Comparison of ENCODE assay signal across 12 mouse cellular contexts in the genomic region with DNA sequence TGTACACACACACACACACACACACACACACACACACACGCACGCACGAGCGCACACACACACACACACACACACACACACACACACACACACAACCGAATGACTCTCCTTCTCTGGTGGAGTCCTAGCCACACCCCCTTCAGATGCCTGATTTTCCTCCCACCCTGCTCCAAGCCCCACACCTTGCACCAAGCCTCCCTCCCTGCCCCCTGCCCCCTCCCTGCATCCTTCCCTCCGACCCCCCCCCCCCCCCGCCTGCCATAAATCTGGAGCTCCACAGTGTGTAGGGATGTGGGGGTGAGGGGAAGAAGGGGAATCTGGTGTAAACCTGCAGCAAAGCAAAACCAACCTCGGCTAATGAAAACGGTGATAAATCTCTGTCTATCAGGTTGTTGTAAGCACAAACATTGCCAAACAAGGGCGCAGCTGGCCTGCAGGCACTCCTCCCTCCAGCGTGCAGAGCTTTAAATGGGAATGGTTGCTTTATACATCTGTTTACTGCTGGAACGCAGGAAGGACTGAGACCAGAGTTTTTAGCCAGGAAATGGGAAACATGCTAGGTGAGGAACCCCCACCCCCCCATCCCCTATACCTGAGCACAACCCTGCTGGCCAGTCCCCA. TPM values are rescaled to one million over a fixed set of nuclear protein-coding genes. Genes with fewer than 3 reads are reported as not detected.
DNase-seq lines count a peak whose midpoint lies in the region; ATAC-seq and TF ChIP-seq lines count a peak whose summit lies in the region.
"Had no signal": no experiment of that assay in that cellular context is flagged by ENCODE, and none has a peak within 500 bp of the region (broad histone marks: within the 10 kb centered on the region; RNA-seq: fewer than 3 reads in every experiment).

No protein-coding gene starts in this region.

- DNase-seq in heart, adult 8-10 months (ENCODE audit: low spot score), result no peak
- DNase-seq in embryo, embryonic 10 days (ENCODE audit: low spot score), result peak; percentile 66
- no peak for DNase-seq in limb, embryonic 14.5 days (ENCODE audit: low spot score)
- no peak for DNase-seq in ovary, postnatal 10 days (ENCODE audit: low spot score)
- no peak for DNase-seq in retina, postnatal 1 day
- no peak for DNase-seq in cerebellum, postnatal 36 days
- DNase-seq: adrenal gland, postnatal 36 days; cerebellum, adult 11-12 months had no signal

- H3K27me3 ChIP-seq in heart, embryonic 12.5 days (replicated peaks), result no peaks in the 10 kb centered on the region
- no peaks in the 10 kb centered on the region for H3K27me3 ChIP-seq in intestine, embryonic 16.5 days (replicated peaks; ENCODE audit: control insufficient read depth, insufficient read depth, low read length)
- H3K27me3 ChIP-seq in limb, embryonic 14.5 days (ENCODE audit: control insufficient read depth, insufficient read depth, low read length), result no peaks in the 10 kb centered on the region
- H3K27me3 ChIP-seq: forebrain, embryonic 15.5 days had no signal

- H3K4me1 ChIP-seq in heart, embryonic 12.5 days (replicated peaks), result peaks cover 4% of the 10 kb centered on the region
- H3K4me1 ChIP-seq in intestine, embryonic 16.5 days (ENCODE audit: control insufficient read depth, insufficient read depth, low read length), result 0 out of 2 replicates have a peak, but pooled peaks cover 11% of the 10 kb centered on the region
- H3K4me1 ChIP-seq in limb, embryonic 14.5 days (ENCODE audit: control insufficient read depth, insufficient read depth, low read length), result peaks cover 7% of the 10 kb centered on the region
- H3K4me1 ChIP-seq: forebrain, embryonic 15.5 days had no signal

- no peak overlapping the region for H3K27ac ChIP-seq in heart, embryonic 12.5 days (ENCODE audit: poor library complexity, severe bottlenecking)
- H3K27ac ChIP-seq in intestine, embryonic 16.5 days (ENCODE audit: low read length), result peak overlapping the region; percentile 23
- 0 out of 2 replicates have a peak overlapping the region, but pooled peaks have one; percentile 33 for H3K27ac ChIP-seq in limb, embryonic 14.5 days (replicated peaks; ENCODE audit: low read depth, low read length)
- H3K27ac ChIP-seq: forebrain, embryonic 15.5 days had no signal

- 43% methylated on average over 9 of the region's 12 CpGs for WGBS in heart, embryonic 12.5 days
- WGBS in intestine, embryonic 16.5 days, result 22% methylated on average over 8 of the region's 12 CpGs
- 3% methylated on average over 5 of the region's 12 CpGs for WGBS in limb, embryonic 14.5 days

- no peak overlapping the region for H3K4me2 ChIP-seq in heart, embryonic 12.5 days
- no peak overlapping the region for H3K4me2 ChIP-seq in intestine, embryonic 16.5 days (ENCODE audit: low read depth, low read length)
- no peak overlapping the region for H3K4me2 ChIP-seq in limb, embryonic 14.5 days (replicated peaks; ENCODE audit: low read depth, low read length, severe bottlenecking)
- H3K4me2 ChIP-seq: forebrain, embryonic 15.5 days had no signal

- peaks cover 8% of the 10 kb centered on the region for H3K9me3 ChIP-seq in heart, embryonic 12.5 days (replicated peaks)
- H3K9me3 ChIP-seq in intestine, embryonic 16.5 days (ENCODE audit: control insufficient read depth, low read length), result no peaks in the 10 kb centered on the region
- H3K9me3 ChIP-seq in limb, embryonic 14.5 days (ENCODE audit: control insufficient read depth, low read length), result no peaks in the 10 kb centered on the region
- H3K9me3 ChIP-seq: forebrain, embryonic 15.5 days had no signal

- no peaks in the 10 kb centered on the region for H3K36me3 ChIP-seq in heart, embryonic 12.5 days
- H3K36me3 ChIP-seq in intestine, embryonic 16.5 days (ENCODE audit: control insufficient read depth, insufficient read depth, low read length), result no peaks in the 10 kb centered on the region
- H3K36me3 ChIP-seq in limb, embryonic 14.5 days (ENCODE audit: control insufficient read depth, insufficient read depth, low read length), result no peaks in the 10 kb centered on the region
- H3K36me3 ChIP-seq: forebrain, embryonic 15.5 days had no signal

- H3K4me3 ChIP-seq in heart, embryonic 12.5 days, result no peak overlapping the region
- H3K4me3 ChIP-seq in intestine, embryonic 16.5 days (ENCODE audit: low read length), result no peak overlapping the region
- no peak overlapping the region for H3K4me3 ChIP-seq in limb, embryonic 14.5 days (replicated peaks; ENCODE audit: low read length)
- H3K4me3 ChIP-seq: forebrain, embryonic 15.5 days had no signal

- no peak for ATAC-seq in heart, embryonic 12.5 days (ENCODE audit: insufficient number of reproducible peaks, low FRiP score)
- ATAC-seq in intestine, embryonic 16.5 days, result peak; percentile 36; the same call in 1 of the 2 replicates
- ATAC-seq in limb, embryonic 14.5 days (ENCODE audit: low FRiP score, low read depth), result peak; percentile 24; the same call in 1 of the 2 replicates
- ATAC-seq: forebrain, embryonic 15.5 days; midbrain, embryonic 16.5 days had no signal

- 0 out of 2 replicates have a peak overlapping the region, but pooled peaks have one; percentile 26 for H3K9ac ChIP-seq in heart, embryonic 12.5 days
- no peak overlapping the region for H3K9ac ChIP-seq in intestine, embryonic 16.5 days (ENCODE audit: low read depth, low read length)
- H3K9ac ChIP-seq in limb, embryonic 14.5 days (ENCODE audit: low read depth, low read length, severe bottlenecking), result peak overlapping the region; percentile 45; the same call in 1 of the 2 replicates
- H3K9ac ChIP-seq: forebrain, embryonic 15.5 days had no signal

- TF ChIP-seq POLR2A in limb, embryonic 14.5 days (IDR thresholded peaks at IDR 0.05; ENCODE audit: borderline replicate concordance, extremely low read depth, insufficient read depth, insufficient read length), result no peak

RNA-seq across cellular contexts. Expression of a gene that starts 41.5 kb away (rescaled TPM):
- 20.7 and 22.5 TPM in 2 replicates for polyA plus RNA-seq in heart, embryonic 12.5 days (2016; fragmentation: Nextera tagmentation; extraction: Ambion mirVana)
- total RNA-seq in heart, adult 8-10 months (2022), result 10 to 100 TPM; 10.2 to 12.7 (median 10.5) TPM
- 12.5 and 13.6 TPM in 2 replicates for polyA plus RNA-seq in intestine, embryonic 16.5 days (2015; fragmentation: Nextera tagmentation; extraction: Ambion mirVana)
- 104 and 165 TPM in 2 replicates for polyA plus RNA-seq in limb, embryonic 14.5 days (2012; rRNA removed)
- 38.6 and 46.0 TPM in 2 replicates for polyA plus RNA-seq in limb, embryonic 14.5 days (2014; fragmentation: Nextera tagmentation; extraction: Ambion mirVana)
